Mouse (Mus musculus) embryo, embryonic 9.5 days (tissue): ENCODE measurements around the gene Gamt.
"Not testable (repeated sequence)": the region's sequence is repeated elsewhere in the genome, so short reads cannot be mapped to it uniquely, and the experiment has no call there.

Experiments
- DNase-seq: peaks from one replicate; pipeline ENCODE4 v3.0.0-alpha.2; 2017; ENCODE audit errors: extremely low spot score

Gene Gamt

DNA sequence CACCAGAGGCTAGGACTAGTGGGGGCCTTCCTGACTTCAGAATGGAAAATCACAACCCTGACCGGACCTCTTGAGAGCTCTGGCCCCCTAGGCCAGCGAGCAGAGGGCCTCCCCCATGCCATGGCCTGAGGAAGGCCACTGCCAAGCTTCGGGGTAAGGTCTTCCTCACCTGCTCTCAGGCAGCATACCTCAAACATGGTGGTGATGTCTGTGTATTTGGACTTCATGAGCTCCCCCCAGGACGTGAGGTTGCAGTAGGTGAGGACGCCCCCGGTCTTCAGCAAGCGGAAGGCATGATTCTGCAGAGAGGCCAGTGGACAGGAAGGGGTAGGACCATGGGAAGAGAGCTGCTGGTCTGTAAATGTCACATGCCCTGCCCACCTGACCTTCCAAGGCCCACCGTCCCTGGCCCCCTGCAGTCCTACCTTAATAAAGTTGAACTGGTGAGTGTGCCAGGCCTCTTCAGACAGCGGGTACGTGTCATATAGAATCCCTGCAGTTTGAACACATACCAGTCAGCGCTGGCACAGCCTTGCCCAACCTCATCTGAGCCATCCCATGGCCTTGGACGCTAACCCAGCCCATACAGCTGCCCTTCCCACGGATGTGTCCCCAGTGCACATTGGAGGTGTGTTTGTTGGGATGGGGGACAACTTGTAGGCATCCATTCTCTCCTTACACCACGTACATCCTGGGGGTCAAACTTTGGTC lies 1.9 kb downstream of the Gamt start:
- DNase-seq, result no peak

DNA sequence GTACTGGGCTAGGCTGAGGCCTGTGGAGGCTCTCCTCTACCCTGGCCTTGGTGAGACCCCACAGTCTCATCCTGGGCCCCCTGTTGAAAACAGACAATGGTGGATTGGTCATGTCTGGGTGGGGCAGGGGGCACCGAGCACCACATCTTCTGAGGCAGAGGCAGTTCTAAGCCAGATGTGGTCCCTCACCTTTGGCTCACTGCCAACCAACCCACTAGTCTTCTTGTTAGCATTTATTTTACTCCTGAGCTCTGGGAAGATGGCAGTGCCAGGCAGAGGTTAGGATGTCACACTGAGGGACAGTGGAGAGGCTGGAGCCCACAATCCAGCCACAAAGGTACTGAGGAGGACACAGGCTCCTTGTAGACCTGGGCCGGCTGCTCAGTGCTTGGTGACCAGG lies 2.9 kb downstream of the Gamt start:
- no peak for DNase-seq

GRCm38 (mm10) chr10:80255881-80256535 lies 4.8 kb downstream of the Gamt start:
- no peak for DNase-seq

DNA sequence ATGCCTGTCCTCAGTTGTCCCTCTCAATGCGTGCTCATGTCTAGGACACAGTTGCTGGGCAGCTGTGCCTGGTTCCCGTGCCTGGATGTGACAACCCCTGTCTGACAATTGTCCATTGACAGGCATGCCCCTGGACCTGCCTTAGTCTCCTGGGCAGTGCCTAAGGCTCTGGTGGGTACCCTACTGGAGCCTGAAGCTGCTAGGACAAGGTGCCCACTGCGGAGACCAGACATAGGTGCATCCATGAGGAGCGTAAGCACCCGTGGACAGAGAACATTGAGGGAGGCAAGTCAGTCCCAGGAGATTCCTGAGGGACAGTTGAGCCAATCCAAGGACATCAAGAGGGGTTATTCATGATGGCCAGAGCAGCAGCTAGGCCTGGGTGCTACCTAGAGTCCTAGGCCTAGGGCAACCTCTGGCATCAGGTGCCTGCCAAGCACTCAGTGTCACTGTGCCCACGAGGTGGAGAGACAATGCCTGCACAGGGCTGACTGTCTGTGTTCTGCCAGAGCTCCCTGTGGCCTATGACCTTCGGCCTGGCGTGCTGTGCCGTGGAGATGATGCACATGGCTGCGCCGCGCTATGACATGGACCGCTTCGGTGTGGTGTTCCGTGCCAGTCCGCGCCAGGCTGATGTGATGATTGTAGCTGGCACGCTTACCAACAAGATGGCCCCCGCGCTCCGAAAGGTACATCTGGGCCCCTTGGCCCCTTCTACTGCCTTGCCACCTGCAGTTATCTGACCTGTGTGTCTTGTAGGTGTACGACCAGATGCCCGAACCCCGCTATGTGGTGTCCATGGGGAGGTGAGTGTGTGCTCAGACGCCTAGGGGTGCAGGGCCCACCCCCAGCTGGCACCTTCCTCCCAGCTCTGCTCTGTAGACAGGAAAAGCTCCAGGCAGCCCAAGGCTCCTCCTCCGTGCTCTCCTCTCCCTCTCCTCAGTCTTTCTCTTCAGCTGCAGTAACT lies 6.2 kb downstream of the Gamt start:
- no peak for DNase-seq

- DNase-seq, result no peak
Measured at GRCm38 (mm10) chr10:80253551-80253950, 7.3 kb downstream of the Gamt start.

GRCm38 (mm10) chr10:80252493-80253274 lies 8.1 kb downstream of the Gamt start:
- DNase-seq, result no peak

DNA sequence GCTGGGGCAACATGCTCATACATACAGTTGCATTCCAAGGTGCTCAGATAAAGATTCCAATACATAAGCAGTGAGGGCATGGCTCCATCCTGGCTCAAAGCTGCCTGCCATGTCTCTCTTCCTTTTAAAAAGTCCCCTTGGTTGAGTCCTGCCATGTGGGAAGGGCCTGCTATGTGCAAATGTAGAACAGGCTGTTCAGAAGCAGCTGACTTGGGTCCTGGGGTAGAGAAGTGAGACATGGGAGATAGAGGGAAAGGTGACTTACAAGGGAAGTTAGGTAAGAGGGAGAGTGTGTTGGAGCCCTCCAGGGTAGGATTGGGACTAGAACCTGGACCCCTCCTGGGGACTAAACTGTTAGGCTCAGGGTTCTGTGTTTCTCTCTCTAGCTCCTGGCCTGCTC lies 8.8 kb downstream of the Gamt start:
- DNase-seq, result no peak

- DNase-seq, result no peak
Measured at GRCm38 (mm10) chr10:80250573-80250972, 10.2 kb downstream of the Gamt start.

DNA sequence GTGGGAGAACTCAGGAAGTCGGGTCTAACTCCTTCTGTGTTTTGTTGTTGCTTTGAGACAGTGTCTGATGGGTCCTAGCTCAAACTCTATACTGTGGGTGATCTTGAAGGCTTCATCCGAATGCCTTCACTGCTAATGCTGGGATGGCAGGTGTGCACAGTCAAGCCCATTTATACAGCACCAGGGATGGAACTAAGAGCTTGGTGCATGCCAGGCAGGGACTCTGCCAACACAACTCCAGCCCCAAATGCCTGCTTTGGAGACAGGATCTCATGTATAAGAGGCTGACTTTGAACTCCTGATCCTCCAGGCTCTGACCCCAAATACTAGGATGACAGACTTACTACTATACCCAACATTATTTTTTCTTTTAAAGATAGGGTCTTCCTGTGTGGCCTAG lies 10.8 kb downstream of the Gamt start:
- no peak for DNase-seq

- peak; percentile 96 for DNase-seq
Measured at GRCm38 (mm10) chr10:80248971-80249640, 11.7 kb downstream of the Gamt start, which contains the start of gene Ndufs7. Gene Ndufs7, plus strand, starts transcription at chr10:80249121.

GRCm38 (mm10) chr10:80248437-80248836 lies 12.4 kb downstream of the Gamt start:
- not testable (repeated sequence) for DNase-seq

DNA sequence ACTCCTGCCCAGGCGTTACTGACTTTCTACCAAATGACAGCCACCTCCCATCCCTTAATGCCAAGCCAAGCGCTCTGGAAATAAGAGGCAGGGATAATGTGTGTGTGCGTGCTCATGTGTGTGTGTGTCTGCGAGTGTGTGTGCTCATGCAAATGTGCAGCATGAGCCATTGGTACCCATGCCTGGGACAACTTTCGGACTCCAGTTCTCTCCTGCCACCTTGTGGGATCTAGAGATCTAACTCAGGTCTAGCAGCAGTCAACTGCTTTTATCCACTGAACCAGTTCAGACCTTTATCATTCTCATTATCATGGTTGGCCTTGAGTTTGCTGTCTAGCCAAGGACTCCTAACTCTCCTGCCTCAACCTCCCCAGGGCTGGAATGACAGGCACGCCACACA lies 13.0 kb downstream of the Gamt start:
- DNase-seq, result peak; percentile 35

- DNase-seq, result peak; percentile 87
Measured at GRCm38 (mm10) chr10:80245600-80245999, 15.2 kb downstream of the Gamt start.

GRCm38 (mm10) chr10:80244791-80245399 lies 15.9 kb downstream of the Gamt start:
- peak; percentile 40 for DNase-seq

GRCm38 (mm10) chr10:80242607-80243006 lies 18.2 kb downstream of the Gamt start:
- no peak for DNase-seq

- DNase-seq, result no peak
Measured at GRCm38 (mm10) chr10:80242088-80242487, 18.7 kb downstream of the Gamt start.

DNA sequence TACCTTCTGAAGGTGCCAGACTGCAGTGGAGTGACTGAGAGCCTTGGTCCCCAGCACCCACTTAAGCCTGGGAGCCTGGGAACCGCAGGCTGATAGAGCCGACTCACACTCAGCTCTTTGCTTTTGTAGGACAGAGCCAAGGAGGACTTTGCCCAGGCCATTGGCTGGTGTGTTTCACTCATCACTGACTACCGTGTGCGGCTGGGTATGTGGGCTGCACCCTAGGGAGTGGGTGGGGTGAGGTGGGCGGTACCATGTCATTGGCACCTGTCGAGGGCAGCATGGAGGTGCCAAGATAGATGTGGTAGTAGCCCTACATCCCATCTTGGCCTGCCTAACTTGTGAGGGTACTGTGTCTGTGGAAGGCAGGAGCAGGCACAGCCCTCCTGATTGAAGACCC lies 21.0 kb downstream of the Gamt start:
- DNase-seq, result no peak

DNA sequence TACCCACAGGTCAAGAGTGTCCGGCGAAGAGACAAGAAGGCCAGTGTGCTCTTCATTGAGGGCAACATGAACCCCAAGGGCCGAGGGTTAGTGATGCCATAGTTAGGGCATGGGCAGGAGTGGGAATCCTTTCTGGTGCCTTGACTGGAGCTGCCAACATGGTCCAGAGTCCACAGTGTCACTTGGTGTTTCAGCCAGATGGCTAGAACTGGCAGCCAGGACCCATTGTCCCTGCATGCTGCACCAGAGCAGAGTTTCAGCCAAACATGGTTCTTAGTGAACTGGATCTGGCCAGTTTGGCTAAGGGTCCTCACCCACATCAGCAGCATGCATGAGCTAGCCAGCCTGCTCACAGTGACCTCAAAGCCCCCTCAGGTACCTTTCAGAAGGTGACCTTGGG lies 22.5 kb downstream of the Gamt start:
- no peak for DNase-seq

DNA sequence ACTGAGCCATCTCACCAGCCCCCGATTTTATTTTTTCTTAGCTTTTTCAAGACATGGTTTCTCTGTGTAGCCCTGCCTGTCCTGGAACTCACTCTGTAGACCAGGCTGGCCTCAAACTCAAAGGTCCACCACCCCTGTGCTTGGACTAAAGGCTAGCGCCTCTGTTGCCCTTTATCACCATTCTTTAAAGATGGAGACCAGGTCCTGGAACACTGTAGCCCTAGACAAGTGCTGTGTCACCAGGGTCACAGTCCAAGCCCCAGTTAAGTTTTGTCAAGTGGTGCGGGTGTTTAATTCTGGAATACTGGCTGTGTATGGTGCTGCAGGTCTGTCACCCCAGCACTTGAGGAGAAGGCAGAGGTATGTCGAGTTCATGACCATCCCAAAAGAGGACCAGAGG lies 23.8 kb downstream of the Gamt start:
- no peak for DNase-seq

DNA sequence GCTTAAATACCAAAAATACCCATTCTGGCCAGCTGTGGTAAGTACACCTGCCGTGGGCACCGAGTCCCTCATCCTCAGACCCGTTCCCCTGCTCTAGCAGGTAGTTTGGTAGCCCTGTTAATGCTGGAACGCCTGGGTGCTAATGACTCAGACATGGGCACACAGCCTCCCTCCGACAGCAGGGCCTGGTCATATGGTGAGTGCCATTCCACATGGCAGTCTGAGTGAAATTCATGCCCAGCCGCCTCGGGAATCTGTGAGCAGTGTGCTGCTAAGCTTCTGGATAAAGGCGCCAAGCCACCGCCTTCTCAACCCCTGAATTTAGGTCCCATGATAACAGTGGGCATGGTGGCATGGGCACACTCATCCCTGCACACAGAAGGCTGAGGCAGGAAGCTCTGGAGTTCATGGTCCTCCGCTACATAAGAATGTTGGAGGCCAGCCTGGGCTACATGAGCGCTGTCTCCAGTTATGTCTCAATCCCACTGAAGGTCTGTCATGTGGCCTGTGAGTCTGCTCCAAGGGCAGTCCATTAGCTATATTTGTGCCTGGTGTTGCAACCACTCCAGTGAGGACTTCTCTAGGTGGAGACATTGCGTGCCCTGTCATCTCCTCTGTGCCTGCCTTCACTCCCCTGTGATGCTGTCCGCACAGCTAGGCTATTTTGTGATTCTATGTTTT lies 24.5 kb downstream of the Gamt start:
- DNase-seq, result no peak
